Mouse (Mus musculus): ENCODE results near the gene Snrpb2.

Gene Snrpb2

DNA sequence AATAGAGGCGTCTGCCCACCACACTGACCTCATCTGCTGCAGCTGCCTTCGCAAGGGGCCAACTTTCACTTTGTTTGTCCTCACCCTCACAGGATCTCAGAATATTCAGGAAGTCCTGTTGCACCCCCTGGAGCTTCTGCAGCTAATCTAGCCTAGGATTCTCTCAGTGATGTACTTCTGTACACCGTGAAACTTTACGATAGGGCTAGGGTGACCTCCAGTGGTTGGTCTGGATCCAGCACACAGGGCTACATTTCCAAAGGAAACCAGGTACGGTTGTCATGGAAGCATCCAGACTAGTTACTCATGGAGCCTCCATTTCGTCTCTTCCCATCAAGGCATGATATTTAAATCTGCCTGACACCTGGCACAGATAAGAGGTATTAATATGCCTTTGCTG lies 30.9 kb downstream of the Snrpb2 start:
- DNase-seq (ENCODE audit: low spot score in 2 of 2): peak; percentile 93 to 94

DNA sequence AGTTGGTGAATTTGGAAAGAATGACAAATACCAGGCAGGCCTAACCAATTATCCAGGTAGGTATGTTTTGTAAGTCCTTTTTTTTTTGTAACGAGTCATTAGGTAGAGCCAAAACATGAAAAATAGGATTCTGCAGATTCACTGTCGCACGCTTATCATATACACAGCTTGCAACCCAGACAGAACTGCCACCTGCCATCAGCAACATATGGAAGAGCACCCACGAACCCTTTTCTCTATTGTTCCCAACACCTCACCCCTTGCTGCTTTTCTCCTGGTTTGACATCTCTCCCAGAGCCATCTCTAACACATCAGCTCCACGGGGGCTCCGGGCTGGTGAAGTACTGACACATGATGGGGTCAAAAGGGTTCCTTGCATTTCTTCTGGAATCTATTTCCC lies 31.9 kb downstream of the Snrpb2 start:
- DNase-seq (ENCODE audit: low spot score in 2 of 2): peak; percentile 28 to 38

GRCm38 (mm10) chr2:143097170-143097569 lies 34.3 kb downstream of the Snrpb2 start:
- no peak for DNase-seq (ENCODE audit: low spot score in 2 of 2)

DNA sequence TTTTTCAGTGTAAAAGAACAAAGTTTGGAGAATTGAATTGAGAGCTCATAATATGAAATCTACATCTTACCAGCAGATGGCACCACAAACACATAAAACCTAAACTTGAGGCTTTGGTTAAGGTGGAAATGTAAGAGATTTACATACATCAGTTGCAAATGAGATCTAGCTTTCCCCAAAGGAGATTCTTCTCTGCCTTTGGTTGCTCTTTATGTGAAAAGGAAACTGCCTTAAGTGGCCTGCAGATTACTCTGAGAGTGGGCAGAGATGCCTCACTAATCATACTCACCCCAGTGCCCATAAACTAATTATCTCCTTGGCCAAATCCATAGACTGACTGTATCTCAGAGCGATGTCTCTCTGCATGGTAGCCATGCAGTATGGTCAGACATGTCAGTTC lies 51.0 kb downstream of the Snrpb2 start:
- no peak for DNase-seq (ENCODE audit: low spot score in 2 of 2)

- peak; percentile 75 to 86 for DNase-seq (ENCODE audit: low spot score in 2 of 2)
Measured at GRCm38 (mm10) chr2:143114716-143115115, 51.9 kb downstream of the Snrpb2 start.

DNA sequence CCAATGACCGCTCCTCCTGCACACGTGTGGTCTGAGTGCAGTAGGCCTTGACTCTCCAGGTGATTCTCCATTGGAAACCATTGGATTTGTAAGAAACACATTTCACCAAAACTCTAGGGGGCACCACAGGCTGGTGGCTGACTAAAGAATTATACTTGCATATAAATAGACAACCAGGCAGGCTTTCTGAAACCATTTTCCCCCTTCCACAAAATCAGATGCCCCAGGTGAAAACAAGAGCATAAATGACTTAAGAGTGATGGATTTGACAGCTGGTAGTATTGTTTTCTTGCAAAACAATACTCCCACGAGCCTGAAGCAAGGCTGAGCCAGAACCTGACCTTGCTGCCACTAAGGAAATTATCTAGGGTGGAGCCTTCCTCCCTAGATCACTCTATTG lies 54.6 kb downstream of the Snrpb2 start:
- DNase-seq (ENCODE audit: low spot score in 2 of 2): peak; percentile 64 to 75

- DNase-seq (ENCODE audit: low spot score in 2 of 2): no peak
Measured at GRCm38 (mm10) chr2:143118221-143118620, 55.4 kb downstream of the Snrpb2 start.

Data from right cerebral cortex, postnatal 10 days (tissue).